Mouse (Mus musculus) brain, embryonic 14.5 days (tissue): ENCODE measurements at regions not wholly inside any gene's neighbourhood (a gene's known extent, or its start where the extent isn't known, plus 50 kb on each side); places are given as distances from the start of the nearest gene placed in this dataset.

Source experiments
- DNase-seq: peaks from one replicate; pipeline ENCODE4 v3.0.0-alpha.2; 2011; ENCODE audit warnings: low read depth
- CTCF ChIP-seq: fragments of 200-500 bp; IDR thresholded peaks from 2 replicates; pipeline ENCODE4 v1.5.1; 2012; ENCODE audit warnings: inconsistent platforms, mild to moderate bottlenecking, moderate library complexity, borderline replicate concordance; ENCODE audit not compliant: insufficient read depth, insufficient read length; ENCODE audit errors: extremely low read depth
- POLR2A ChIP-seq: fragments of 200-500 bp; IDR thresholded peaks from 2 replicates; pipeline ENCODE4 v1.6.1; 2012; ENCODE audit warnings: mild to moderate bottlenecking, inconsistent platforms, borderline replicate concordance; ENCODE audit not compliant: poor library complexity, insufficient read depth, insufficient read length, severe bottlenecking; ENCODE audit errors: extremely low read depth

- TF ChIP-seq POLR2A (no peak), CTCF (no peak)
- DNase-seq: peak; percentile 73
Observed at GRCm38 (mm10) chr6:49999365-49999764, 110.7 kb upstream of the Mpp6 start.

GRCm38 (mm10) chr6:50008074-50008473 is 102.0 kb upstream of the Mpp6 start:
- no peak for DNase-seq
- no peak for TF ChIP-seq POLR2A
- TF ChIP-seq CTCF: no peak

GRCm38 (mm10) chr6:50008869-50009268 is 101.2 kb upstream of the Mpp6 start:
- no peak for TF ChIP-seq POLR2A
- no peak for TF ChIP-seq CTCF
- DNase-seq: peak; percentile 19

GRCm38 (mm10) chr6:50009339-50009738 is 100.7 kb upstream of the Mpp6 start:
- TF ChIP-seq POLR2A (no peak), CTCF (no peak)
- peak; percentile 34 for DNase-seq

DNA sequence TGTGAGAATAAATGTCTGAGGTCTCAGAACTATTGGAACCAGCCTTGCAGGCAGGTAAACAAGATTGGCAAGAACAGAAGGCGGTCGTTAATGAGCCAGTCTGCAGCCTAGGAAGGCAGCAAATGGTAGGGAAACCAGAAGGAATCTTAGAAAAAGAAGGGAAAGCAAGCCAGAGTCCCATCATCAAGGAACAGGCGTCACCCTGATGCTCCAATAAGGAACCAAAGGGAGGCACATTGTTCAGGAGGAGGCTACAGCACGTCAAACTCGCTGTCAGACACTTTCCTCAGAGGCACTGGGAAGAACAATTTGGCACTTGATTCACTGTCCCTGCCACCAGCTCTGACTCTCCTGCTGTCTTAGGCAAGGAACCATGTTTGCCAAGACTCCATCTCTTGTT is 100.2 kb upstream of the Mpp6 start:
- no peak for TF ChIP-seq CTCF
- no peak for TF ChIP-seq POLR2A
- peak; percentile 80 for DNase-seq

GRCm38 (mm10) chr6:50011071-50011470 is 99.0 kb upstream of the Mpp6 start:
- DNase-seq: no peak
- TF ChIP-seq CTCF (no peak), POLR2A (no peak)

GRCm38 (mm10) chr6:50011746-50012453 is 98.1 kb upstream of the Mpp6 start:
- TF ChIP-seq CTCF: no peak
- no peak for TF ChIP-seq POLR2A
- no peak for DNase-seq

GRCm38 (mm10) chr6:50013067-50013466 is 97.0 kb upstream of the Mpp6 start:
- DNase-seq: peak; percentile 57

DNA sequence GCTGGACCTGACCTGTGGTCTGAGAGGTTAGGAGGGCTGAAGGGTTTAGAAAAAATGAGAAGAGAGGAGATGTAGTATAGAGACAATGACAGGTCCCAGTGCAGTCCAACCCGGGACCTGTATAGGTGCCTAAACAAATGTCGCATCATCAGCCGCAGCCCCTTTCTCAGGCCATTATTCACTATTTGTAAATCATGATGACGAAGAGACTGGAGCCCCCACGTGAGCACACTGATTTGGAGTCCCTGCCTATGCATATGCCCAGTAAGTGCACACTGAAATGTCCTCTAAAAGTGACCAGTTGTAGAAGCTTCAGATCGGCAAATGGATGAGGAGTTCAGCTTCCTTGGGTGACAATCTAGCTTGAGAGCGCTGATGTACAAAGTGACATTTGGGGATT is 96.2 kb upstream of the Mpp6 start:
- TF ChIP-seq CTCF: no peak
- TF ChIP-seq POLR2A: no peak
- no peak for DNase-seq

More at GRCm38 (mm10) chr6:50013067-50013466, 97.0 kb upstream of the Mpp6 start:
- TF ChIP-seq CTCF: no peak
- no peak for TF ChIP-seq POLR2A

DNA sequence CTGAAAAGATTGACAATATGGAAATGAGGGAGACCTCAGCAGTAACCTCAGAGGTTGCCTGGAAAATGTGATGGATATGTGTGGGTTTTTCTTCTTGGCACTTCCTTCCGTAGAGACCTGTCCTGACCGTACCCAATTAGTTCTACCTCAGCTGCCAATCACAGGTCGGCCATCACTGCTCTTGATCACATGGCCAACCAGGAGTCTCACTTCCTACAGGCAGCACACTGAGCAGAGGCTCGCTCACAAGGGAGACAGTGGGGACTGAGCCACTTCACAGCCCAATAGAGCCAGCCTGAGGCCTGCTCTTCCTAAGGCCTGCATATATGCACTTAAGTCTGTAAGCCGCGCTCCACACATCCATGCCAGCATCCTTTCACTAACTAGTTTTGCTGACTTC is 82.1 kb upstream of the Mpp6 start:
- no peak for DNase-seq
- TF ChIP-seq POLR2A: no peak
- TF ChIP-seq CTCF: no peak

- TF ChIP-seq CTCF (no peak), POLR2A (no peak)
- no peak for DNase-seq
Observed at GRCm38 (mm10) chr6:50029895-50030515, 80.0 kb upstream of the Mpp6 start.

DNA sequence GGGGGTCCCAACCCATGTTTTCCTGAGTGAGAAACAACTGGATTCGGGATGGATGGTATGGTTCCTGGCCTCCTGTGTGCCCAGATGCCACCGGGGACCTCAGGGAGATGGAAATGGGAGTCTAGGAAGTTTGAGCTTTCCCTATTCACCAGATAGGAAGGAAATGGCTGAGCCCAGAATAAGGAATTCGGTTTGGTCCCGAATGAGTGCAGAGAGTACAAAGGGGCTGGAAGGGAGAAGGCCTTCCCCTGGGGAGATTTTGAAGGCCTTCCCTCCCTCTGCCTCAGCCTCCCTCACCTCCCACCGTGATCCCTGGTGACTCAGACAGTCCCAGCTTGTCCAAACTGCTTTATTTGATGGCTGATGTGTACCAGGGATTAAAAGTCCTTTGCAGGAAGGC is 78.7 kb upstream of the Mpp6 start:
- DNase-seq: no peak

More for the DNA sequence above, 78.7 kb upstream of the Mpp6 start:
- no peak for TF ChIP-seq POLR2A
- no peak for TF ChIP-seq CTCF
